Mouse (Mus musculus): ENCODE data around the gene Masp1.

DNA sequence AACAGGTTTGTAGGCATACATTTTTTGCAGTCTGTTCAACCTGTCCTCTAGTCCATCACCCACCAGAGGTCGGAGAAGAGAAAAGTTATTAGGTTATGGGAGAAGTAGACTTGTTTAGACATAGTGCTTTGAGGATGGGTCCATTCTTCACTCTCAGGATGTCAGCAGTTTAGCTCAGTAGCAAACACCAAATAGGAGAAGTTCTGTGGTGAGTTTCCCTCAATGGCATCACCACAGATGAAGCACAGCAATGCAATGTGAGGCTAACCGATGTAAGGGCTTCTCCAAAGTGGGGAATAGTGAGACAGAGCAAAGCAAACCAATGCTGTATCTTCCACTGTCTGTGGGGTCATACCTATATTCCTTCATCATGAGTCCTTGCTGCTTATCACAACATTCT is 37.1 kb upstream of the Masp1 start:
- TF ChIP-seq CTCF (conservative IDR thresholded peaks at IDR 0.05; ENCODE audit: low read length) (no peak), NANOG (IDR thresholded peaks at IDR 0.05; ENCODE audit: borderline replicate concordance, low read length) (no peak)
